Mouse (Mus musculus) spleen, postnatal 36 days (tissue): ENCODE results near the gene Ccdc71.

ENCODE experiments used
- DNase-seq, 2 experiments: peaks; one replicate each; pipeline ENCODE4 v3.0.0; 2022; ENCODE audit warnings: low spot score in 2 of 2, mixed read lengths in 1 of 2

Ccdc71 gene

DNA sequence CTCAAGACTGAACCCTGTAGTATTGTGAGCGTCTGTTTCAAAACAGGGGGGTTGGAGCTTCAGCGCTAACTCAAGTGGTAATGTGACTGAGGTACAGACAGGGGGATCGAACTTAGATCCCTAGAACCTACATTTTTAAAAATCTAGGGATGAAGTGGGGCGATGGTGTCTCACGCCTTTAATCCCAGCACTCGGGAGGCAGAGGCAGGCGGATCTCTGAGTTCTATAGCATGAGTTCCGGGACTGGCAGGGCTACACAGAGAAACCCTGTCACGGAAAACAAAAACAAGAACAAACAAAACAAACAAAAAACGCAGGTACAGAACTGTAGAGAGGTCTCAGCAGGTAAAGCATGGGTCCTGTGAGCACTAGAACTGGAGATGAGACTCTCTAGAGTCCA lies 3.4 kb upstream of the Ccdc71 start:
- DNase-seq, result no peak

DNA sequence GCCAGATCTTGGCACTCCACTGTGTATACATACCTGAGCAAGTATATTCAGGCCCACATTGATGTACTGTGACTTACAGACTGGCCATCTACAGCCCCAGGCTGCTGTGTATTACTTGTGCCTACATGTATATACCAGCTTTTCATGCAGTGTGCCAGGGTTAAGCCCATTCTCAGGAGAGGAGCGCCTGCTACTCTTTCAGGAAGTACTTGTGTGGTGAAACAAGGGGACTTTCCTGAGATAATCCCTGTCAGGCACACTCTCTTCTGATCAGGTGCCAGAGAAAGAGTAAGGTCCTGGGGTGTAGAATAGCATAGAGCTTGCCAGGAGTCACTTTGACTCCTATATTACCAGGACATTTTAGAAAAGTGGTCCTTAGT lies 398 bp upstream of the Ccdc71 start:
- DNase-seq, result no peak

GRCm38 (mm10) chr9:108461181-108461631 lies 879 bp downstream of the Ccdc71 start, which contains the start of gene Klhdc8b:
Gene Klhdc8b (minus strand): TSS chr9:108461581.
- DNase-seq, result no peak

DNA sequence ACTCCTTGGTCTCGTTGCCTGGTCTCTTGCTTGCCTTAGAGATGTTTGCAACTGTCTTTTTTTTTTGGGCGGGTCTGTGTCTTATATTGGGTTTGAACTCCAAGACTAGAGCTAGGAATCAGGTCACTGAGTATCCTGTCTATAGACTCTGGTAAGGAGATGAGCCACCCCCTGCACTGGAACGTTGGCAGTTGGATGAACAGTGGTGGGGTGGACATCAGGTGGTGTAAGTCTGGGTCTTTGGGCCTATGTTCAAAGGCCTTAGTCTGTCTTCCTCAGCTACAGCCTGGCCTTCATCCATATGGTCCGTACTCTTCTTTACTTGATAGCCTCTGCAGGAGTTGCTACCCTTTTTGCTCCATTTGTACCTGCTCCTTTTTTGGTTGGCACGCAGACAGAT lies 1.3 kb downstream of the Ccdc71 start:
- DNase-seq, result no peak

DNA sequence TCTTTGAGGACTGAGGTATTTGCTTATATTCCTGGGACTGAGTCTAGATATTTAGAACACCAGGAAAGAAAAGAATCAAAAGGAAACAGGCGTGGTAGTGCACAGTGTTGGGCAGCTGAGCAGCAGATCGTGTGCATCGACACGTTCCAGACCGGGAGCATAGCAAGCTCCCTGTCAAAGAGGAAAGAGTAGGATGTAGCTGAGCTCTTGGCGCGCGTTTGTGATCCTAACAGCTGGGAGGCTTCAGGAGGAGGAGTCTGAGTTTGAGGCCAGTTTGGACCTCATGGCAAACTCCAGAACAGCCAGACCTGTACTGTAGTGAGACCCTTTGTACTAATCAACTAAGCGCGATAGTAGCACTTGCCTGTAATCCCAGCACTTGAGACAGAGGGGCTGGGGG lies 1.9 kb downstream of the Ccdc71 start:
- DNase-seq, result no peak

DNA sequence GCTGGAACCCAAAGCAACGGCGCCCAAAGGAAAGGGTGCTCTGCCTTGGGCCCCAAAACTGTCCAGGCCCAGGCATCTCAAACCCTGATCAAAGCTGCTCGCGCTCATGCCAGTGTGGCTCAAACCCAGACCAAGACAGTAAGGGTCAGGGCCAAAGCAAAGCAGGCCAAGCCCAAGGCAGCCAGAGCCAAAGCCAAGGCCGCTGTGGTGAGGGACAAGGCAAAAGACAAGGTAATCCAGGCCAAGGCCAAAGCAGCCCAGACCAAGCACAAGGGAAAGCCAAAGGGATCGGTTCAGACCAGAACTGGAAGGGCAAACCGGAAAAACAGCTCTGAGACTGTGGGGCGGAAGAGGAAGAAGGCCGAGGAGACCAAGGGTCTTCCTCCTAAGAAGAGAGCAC lies 3.4 kb downstream of the Ccdc71 start:
- no peak for DNase-seq

DNA sequence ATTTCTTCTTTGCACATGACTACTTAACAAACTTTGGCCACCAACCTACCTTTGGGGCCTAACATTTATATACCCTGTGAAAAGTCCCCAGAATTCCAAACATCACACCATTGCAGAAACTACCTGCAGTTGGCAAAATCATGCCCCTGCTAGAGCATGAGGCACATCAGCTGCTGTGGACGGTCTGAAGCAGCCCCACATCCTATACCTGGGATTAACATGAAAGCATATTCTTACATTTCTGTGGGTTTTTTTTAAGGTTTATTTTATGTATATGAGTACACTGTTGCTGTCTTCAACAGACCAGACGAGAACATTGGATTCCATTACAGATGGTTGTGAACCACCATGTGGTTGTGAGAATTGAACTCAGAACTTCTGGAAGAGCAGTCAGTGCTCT lies 5.9 kb downstream of the Ccdc71 start:
- DNase-seq, result no peak

GRCm38 (mm10) chr9:108469430-108469829 lies 9.1 kb downstream of the Ccdc71 start:
- no peak for DNase-seq

DNA sequence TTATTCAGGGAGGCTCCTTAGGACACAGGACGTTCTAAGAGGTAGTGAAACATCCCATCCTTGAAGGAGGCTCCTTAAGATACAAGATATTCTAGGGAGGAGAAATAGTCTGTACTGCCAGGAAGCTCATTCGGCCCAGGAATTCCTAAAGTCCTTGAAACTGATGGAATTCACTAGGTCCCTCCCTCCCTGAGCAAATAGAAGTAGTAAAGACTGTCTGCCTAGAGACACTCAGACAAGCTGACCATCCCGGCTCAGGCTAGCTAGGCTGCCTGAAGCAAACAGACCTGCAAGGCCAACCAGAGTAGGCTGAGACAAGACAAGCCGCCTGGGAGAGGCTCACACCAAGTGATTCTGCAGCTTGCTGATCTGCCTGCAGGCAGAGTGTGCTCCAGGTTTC lies 9.5 kb downstream of the Ccdc71 start:
- no peak for DNase-seq

DNA sequence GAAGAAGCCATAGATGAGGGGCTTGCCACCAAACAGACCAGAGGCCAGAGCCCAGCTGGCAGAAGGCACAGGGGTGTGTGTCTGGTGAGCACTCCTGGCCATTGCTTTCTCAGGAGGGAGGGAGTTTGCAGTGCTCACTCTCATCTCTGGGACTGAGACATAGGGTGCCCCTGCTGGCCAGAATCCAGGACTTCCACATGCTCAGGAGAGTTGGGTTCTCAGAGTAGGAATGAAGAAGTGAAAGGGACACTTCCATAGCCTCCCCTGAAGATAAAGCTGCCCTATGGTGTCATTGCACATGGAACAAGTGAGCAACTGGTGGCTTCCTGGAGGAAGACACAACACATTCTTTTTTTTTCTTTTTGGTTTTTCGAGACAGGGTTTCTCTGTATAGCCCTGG lies 14.2 kb downstream of the Ccdc71 start:
- no peak for DNase-seq

GRCm38 (mm10) chr9:108478638-108479156 lies 18.4 kb downstream of the Ccdc71 start:
- DNase-seq, result no peak

DNA sequence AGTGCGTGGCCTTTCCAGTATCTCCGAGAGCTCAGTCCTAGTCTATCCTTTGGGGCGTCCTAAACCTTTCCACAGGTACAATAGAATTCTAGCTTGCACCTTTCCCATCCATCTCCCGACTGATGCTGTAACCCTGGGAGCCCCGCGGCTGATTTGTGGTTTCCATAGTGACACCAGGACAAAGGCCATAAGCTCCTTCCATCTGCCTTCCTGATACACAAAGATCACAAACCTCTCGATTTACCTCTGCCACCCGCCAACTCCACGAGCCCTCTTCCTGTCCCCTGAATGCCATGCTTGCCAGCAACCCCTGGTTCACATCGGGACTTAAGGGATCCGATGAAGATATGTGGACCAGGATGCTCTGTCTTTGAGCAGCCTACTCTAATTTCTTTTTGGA lies 18.9 kb downstream of the Ccdc71 start:
- no peak for DNase-seq

DNA sequence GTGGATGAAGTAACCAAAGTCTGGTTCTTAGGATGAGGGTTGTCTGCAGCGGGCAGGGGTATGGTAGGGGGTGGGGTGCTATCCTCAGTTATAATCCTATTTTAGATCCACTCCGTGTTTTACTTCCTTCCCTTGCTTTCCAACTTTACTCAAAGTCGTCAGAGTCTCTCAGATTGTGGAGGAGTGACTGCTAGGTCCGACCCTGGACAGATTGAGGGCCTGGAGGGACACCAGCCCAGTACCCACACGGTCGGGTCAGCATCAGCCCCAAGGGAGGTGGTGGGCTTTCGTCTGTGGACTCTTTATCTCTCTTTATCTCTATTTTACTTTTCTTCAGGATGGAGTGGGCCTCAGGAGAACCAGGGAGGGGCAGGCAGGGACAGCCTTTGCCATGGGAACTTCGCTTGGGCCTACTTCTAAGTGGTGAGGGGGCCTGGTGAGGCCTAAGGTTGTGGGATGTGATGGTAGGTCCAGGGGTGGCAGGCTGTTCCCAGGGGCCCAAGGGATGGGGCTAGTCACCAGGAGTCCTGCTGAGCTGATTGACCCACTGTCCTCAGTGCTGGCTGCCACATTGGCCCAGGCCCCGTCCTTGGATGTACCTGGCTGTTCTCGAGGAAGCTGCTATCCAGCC lies 19.5 kb downstream of the Ccdc71 start, which contains the start of gene Lamb2:
TSS of gene Lamb2 (plus strand) at position 16 of the 631 bp plus-strand sequence.
- DNase-seq, result no peak

DNA sequence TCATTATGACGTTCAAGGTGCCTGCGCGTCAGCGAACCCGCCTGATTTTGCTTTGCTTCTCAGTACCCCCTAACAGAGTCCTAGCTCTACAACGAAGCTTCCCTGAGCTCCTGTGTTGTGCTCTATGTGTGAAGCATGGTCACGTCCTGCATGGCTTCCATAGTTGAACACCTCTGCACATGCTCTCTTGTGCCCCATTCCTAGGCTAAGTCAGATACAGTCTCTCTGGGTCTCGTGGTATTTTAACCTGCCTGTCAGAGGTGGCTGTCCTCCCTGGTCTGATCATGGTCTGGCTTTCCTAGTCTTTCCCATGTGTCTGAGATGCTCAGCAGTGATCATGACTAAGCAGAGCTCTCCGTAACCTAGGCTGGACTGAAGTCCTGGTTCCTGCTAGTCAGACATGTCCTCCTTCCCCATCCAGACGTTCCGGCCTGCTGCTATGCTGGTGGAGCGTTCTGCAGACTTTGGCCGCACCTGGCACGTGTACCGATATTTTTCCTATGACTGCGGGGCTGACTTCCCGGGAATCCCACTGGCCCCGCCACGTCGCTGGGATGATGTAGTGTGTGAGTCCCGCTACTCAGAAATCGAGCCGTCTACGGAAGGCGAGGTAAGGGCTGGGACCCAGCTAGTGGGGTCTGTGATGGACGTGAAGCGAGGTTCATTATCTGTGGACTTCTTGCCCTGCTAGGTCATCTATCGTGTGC lies 20.6 kb downstream of the Ccdc71 start:
- DNase-seq, result no peak

- no peak for DNase-seq
These were observed 21.3 kb downstream of the Ccdc71 start for GRCm38 (mm10) chr9:108481520-108482210.

DNA sequence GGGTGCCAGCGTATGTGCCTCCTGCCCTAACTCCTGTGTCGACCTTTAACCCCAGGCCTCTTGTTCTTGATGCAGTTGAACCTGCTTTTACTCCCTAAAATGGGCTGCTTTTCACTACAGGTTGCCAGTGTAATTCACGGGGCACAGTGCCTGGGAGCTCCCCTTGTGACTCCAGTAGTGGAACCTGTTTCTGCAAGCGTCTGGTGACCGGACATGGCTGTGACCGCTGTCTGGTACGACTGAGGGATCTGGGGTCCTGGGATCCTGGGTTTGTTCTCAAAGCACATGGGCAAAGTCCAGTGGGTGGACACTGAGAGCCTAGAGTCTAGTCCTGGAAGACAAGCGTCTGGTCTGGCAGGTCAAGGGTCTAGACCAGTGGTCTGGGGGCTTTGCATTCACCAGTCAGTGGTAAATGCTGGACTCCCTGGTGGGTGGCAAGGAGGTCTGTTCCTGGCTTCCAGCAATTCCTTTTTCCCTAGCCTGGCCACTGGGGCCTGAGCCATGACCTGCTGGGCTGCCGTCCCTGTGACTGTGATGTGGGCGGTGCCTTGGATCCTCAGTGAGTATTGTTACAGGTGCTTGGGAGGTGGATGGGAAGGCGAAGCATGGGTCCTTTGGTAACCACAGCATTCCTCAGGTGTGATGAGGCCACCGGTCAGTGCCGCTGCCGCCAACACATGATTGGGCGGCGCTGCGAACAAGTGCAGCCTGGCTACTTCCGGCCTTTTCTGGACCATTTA lies 22.9 kb downstream of the Ccdc71 start:
- DNase-seq, result no peak

GRCm38 (mm10) chr9:108484021-108484420 lies 23.7 kb downstream of the Ccdc71 start:
- DNase-seq, result no peak

DNA sequence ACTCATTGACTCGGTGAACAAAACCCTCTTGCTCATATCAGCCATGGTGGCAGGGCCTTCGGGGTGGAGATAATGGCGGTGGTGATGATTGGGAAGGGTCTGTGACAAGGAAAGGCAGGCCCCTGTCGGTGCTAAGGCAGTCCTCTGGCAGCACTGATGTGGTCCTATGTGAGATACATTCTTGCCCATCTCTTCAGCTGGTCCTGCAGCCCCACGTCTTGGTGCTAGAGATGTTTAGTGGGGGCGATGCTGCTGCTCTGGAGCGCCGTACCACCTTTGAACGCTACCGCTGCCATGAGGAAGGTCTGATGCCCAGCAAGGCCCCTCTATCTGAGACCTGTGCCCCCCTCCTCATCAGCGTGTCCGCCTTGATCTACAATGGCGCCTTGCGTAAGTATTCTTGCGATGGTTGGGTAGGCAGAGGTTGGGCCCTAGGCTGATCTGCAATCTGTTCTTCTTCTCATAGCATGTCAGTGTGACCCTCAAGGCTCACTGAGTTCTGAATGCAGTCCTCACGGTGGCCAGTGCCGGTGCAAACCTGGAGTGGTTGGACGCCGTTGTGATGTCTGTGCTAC lies 25.1 kb downstream of the Ccdc71 start:
- no peak for DNase-seq

- DNase-seq, result no peak
These were observed 26.7 kb downstream of the Ccdc71 start for GRCm38 (mm10) chr9:108486973-108487530.

DNA sequence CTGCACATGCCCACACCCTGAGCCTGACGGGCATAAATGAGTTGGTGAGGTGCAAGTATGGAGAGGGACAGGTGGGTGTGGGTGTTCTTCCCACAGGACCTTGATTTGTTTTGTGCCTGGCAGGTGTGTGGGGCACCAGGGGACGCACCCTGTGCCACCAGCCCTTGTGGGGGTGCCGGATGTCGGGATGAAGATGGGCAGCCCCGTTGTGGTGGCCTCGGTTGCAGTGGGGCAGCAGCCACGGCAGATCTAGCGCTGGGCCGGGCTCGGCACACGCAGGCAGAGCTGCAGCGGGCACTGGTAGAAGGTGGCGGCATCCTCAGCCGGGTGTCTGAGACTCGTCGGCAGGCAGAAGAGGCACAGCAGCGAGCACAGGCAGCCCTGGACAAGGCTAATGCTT lies 28.1 kb downstream of the Ccdc71 start:
- no peak for DNase-seq

GRCm38 (mm10) chr9:108489215-108489614 lies 28.9 kb downstream of the Ccdc71 start:
- no peak for DNase-seq
